Mouse (Mus musculus) ES-E14 (cell line): ENCODE data around the gene Il33. TPM values are rescaled to one million over a fixed set of nuclear protein-coding genes. Genes with fewer than 3 reads are reported as not detected.

Experiments used
- DNase-seq: peaks from one replicate; pipeline ENCODE4 v3.0.0-alpha.2; 2013; ENCODE audit warnings: low read depth, low spot score
- H3K27ac ChIP-seq: 2 replicates; pipeline ENCODE4 v1.5.1; 2012; ENCODE audit warnings: low read depth, mild to moderate bottlenecking, low read length, moderate library complexity, mixed read lengths; ENCODE audit not compliant: poor library complexity, insufficient read depth, severe bottlenecking
- H3K36me3 ChIP-seq: 2 replicates; pipeline ENCODE4 v1.6.1; 2012; ENCODE audit warnings: mild to moderate bottlenecking, low read length, moderate library complexity, mixed read lengths; ENCODE audit not compliant: control insufficient read depth, poor library complexity, insufficient read depth, severe bottlenecking
- H3K4me1 ChIP-seq, 2 experiments: fragments of 150-350 bp in 1 of 2; sonication (generic) in 1 of 2; 2 replicates each; pipeline ENCODE4 v1.6.1; 2012; ENCODE audit warnings: low read length in 2 of 2, mild to moderate bottlenecking in 1 of 2, mixed read lengths in 1 of 2; ENCODE audit not compliant: control insufficient read depth in 2 of 2, insufficient read depth in 2 of 2, poor library complexity in 1 of 2
- H3K4me3 ChIP-seq, 2 experiments: fragments of 150-350 bp in 1 of 2; sonication (generic) in 1 of 2; 2 replicates each; pipeline ENCODE4 v1.5.1; 2012; ENCODE audit warnings: low read length in 2 of 2, low read depth in 1 of 2, mild to moderate bottlenecking in 1 of 2, mixed read lengths in 1 of 2; ENCODE audit not compliant: insufficient read depth in 1 of 2, poor library complexity in 1 of 2, severe bottlenecking in 1 of 2
- H3K9ac ChIP-seq: 2 replicates; pipeline ENCODE4 v1.6.1; 2012; ENCODE audit warnings: low read depth, mild to moderate bottlenecking, low read length, mixed read lengths; ENCODE audit not compliant: poor library complexity, insufficient read depth, severe bottlenecking
- H3K9me3 ChIP-seq: fragments of 150-350 bp; sonication (generic); 2 replicates; pipeline ENCODE4 v1.6.1; 2012; ENCODE audit warnings: low read depth, mild to moderate bottlenecking, low read length; ENCODE audit not compliant: control insufficient read depth, insufficient read depth
- CHD2 ChIP-seq: IDR thresholded peaks from 2 replicates; pipeline ENCODE4 v1.6.1; 2014; ENCODE audit warnings: mild to moderate bottlenecking, low read depth, low read length, inconsistent platforms
- HCFC1 ChIP-seq: IDR thresholded peaks from 2 replicates; pipeline ENCODE4 v1.6.1; 2012; ENCODE audit warnings: low read length, inconsistent platforms, borderline replicate concordance; ENCODE audit not compliant: insufficient read depth
- MAFK ChIP-seq: IDR thresholded peaks from 2 replicates; pipeline ENCODE4 v1.6.1; 2014; ENCODE audit warnings: mild to moderate bottlenecking, low read depth, low read length, inconsistent platforms; ENCODE audit not compliant: insufficient read depth
- ZC3H11A ChIP-seq: IDR thresholded peaks from 2 replicates; pipeline ENCODE4 v1.6.1; 2012; ENCODE audit warnings: low read depth, mild to moderate bottlenecking, inconsistent platforms, low read length, borderline replicate concordance
- ZNF384 ChIP-seq: IDR thresholded peaks from 2 replicates; pipeline ENCODE4 v1.6.1; 2012; ENCODE audit warnings: low read depth, low read length, inconsistent platforms
- in situ Hi-C, 2 experiments: fragments of 600-800 bp; cut with MboI; formaldehyde crosslinking; loops; one replicate each; pipeline ENCODE4 v1.15.1; 2025; ENCODE audit warnings: low sequenced_read_pairs in 2 of 2, inconsistent platforms in 1 of 2; ENCODE audit not compliant: unreplicated experiment in 2 of 2
- total RNA-seq: library from RNA; depleted of rRNA; stranded (reverse); fragments of 300-350 nt; gene quantifications from 2 replicates; pipeline ENCODE4 v1.2.3, GENCODE M21; 2012

The Il33 gene
- total RNA-seq, 1 experiment = 1.6 TPM

- Histone ChIP-seq H3K27ac (no peak overlapping the region), H3K9me3 (no peaks in the 10 kb centered on the region), H3K36me3 (no peaks in the 10 kb centered on the region), H3K9ac (no peak overlapping the region), H3K4me3 (no peak overlapping the region), H3K4me1 (peaks cover 3 to 4% of the 10 kb centered on the region in 2 experiments; a peak in 1 of 4 replicates)
- DNase-seq = no peak
- no peak for TF ChIP-seq HCFC1
- TF ChIP-seq MAFK = no peak
- no peak for TF ChIP-seq CHD2
- TF ChIP-seq ZNF384 = no peak
- TF ChIP-seq ZC3H11A = no peak
- in situ Hi-C loops = no loop called here
Observed at GRCm38 (mm10) chr19:29947056-29947455, 22.1 kb downstream of the Il33 start.

GRCm38 (mm10) chr19:29947891-29948801, 23.2 kb downstream of the Il33 start:
- H3K27ac ChIP-seq = no peak overlapping the region
- in situ Hi-C loops = no loop called here
- no peak overlapping the region for H3K9ac ChIP-seq

GRCm38 (mm10) chr19:29952538-29952937, 27.6 kb downstream of the Il33 start:
- Histone ChIP-seq H3K36me3 (no peaks in the 10 kb centered on the region), H3K27ac (no peak overlapping the region), H3K4me1 (peaks cover 0 to 2% of the 10 kb centered on the region in 2 experiments; a peak in 1 of 4 replicates), H3K9ac (no peak overlapping the region), H3K4me3 (no peak overlapping the region), H3K9me3 (no peaks in the 10 kb centered on the region)
- TF ChIP-seq ZNF384 (no peak), MAFK (0 out of 2 replicates have a peak, but pooled peaks have one; percentile 42)
- in situ Hi-C loops = no loop called here
- no peak for DNase-seq

More at GRCm38 (mm10) chr19:29947891-29948801, 23.2 kb downstream of the Il33 start:
- DNase-seq = peak; percentile 75
- no peak for TF ChIP-seq ZNF384
- TF ChIP-seq ZC3H11A = no peak
- TF ChIP-seq MAFK = no peak
- TF ChIP-seq HCFC1 = no peak
- no peak for TF ChIP-seq CHD2
- H3K36me3 ChIP-seq = no peaks in the 10 kb centered on the region
- H3K4me3 ChIP-seq = peak overlapping the region; percentile 45 to 60
- H3K9me3 ChIP-seq = no peaks in the 10 kb centered on the region
- peaks cover 3 to 4% of the 10 kb centered on the region in 2 experiments; a peak in 1 of 4 replicates for H3K4me1 ChIP-seq

GRCm38 (mm10) chr19:29953833-29954232, 28.9 kb downstream of the Il33 start:
- no peaks in the 10 kb centered on the region for H3K9me3 ChIP-seq
- H3K4me3 ChIP-seq = no peak overlapping the region
- no peak for DNase-seq
- in situ Hi-C loops = no loop called here
- no peaks in the 10 kb centered on the region for H3K4me1 ChIP-seq
- H3K27ac ChIP-seq = no peak overlapping the region
- no peaks in the 10 kb centered on the region for H3K36me3 ChIP-seq
- TF ChIP-seq CHD2 = no peak
- no peak for TF ChIP-seq MAFK
- TF ChIP-seq ZNF384 = no peak
- no peak for TF ChIP-seq ZC3H11A
- TF ChIP-seq HCFC1 = no peak
- no peak overlapping the region for H3K9ac ChIP-seq
